Mouse (Mus musculus): ENCODE data around the gene Caprin2. TPM values are rescaled to one million over a fixed set of nuclear protein-coding genes. Genes with fewer than 3 reads are reported as not detected.

Caprin2 gene
- polyA plus RNA-seq, 1 experiment from 2014 or later = 6.8 TPM

GRCm38 (mm10) chr6:148799773-148800172 is 96.3 kb downstream of the Caprin2 start:
- Histone ChIP-seq H3K27ac (ENCODE audit: low read depth, low read length) (no peak overlapping the region), H3K4me3 (ENCODE audit: low read depth, low read length) (no peak overlapping the region), H3K27me3 (replicated peaks; ENCODE audit: control insufficient read depth, insufficient read depth, low read length) (no peaks in the 10 kb centered on the region), H3K4me2 (replicated peaks; ENCODE audit: low read depth) (no peak overlapping the region), H3K9ac (ENCODE audit: low read depth, low read length) (no peak overlapping the region), H3K9me3 (ENCODE audit: control insufficient read depth) (no peaks in the 10 kb centered on the region), H3K36me3 (ENCODE audit: control insufficient read depth, insufficient read depth) (peaks cover 72% of the 10 kb centered on the region), H3K4me1 (replicated peaks; ENCODE audit: control insufficient read depth, insufficient read depth, low read length) (no peaks in the 10 kb centered on the region)
- ATAC-seq = no peak
- TF ChIP-seq CTCF (IDR thresholded peaks at IDR 0.05; ENCODE audit: low read depth) = peak; percentile 58
- 87% methylated on average over 4 of the region's 4 CpGs for WGBS

GRCm38 (mm10) chr6:148795145-148795544 is 100.9 kb downstream of the Caprin2 start:
- TF ChIP-seq CTCF (IDR thresholded peaks at IDR 0.05; ENCODE audit: low read depth) = no peak
- Histone ChIP-seq H3K4me2 (replicated peaks; ENCODE audit: low read depth) (no peak overlapping the region), H3K36me3 (ENCODE audit: control insufficient read depth, insufficient read depth) (peaks cover 55% of the 10 kb centered on the region), H3K27ac (ENCODE audit: low read depth, low read length) (no peak overlapping the region; the same call in 1 of the 2 replicates), H3K27me3 (replicated peaks; ENCODE audit: control insufficient read depth, insufficient read depth, low read length) (no peaks in the 10 kb centered on the region), H3K9ac (ENCODE audit: low read depth, low read length) (no peak overlapping the region), H3K9me3 (ENCODE audit: control insufficient read depth) (no peaks in the 10 kb centered on the region), H3K4me1 (replicated peaks; ENCODE audit: control insufficient read depth, insufficient read depth, low read length) (no peaks in the 10 kb centered on the region), H3K4me3 (ENCODE audit: low read depth, low read length) (no peak overlapping the region)
- no peak for ATAC-seq
- WGBS = 86% methylated on average over 2 of the region's 2 CpGs

Other genes with a start within 250 kb of the Caprin2 start
- 16.5 and 17.4 TPM in 2 replicates for gene Ipo8, start 64.8 kb downstream of the Caprin2 start, polyA plus RNA-seq (2015; fragmentation: Nextera tagmentation; extraction: Ambion mirVana)
- gene Sinhcaf, start 50.2 kb upstream of the Caprin2 start, polyA plus RNA-seq (2015; fragmentation: Nextera tagmentation; extraction: Ambion mirVana) = 22.2 and 23.0 TPM in 2 replicates
- 9.6 and 12.7 TPM in 2 replicates for gene Dennd5b, start 205.4 kb upstream of the Caprin2 start, polyA plus RNA-seq (2015; fragmentation: Nextera tagmentation; extraction: Ambion mirVana)
- gene Gm10203, start 233.9 kb upstream of the Caprin2 start, polyA plus RNA-seq (2015; fragmentation: Nextera tagmentation; extraction: Ambion mirVana) = not detected in 2 replicates
- gene Etfbkmt, start 243.6 kb upstream of the Caprin2 start, polyA plus RNA-seq (2015; fragmentation: Nextera tagmentation; extraction: Ambion mirVana) = 8.3 and 11.6 TPM in 2 replicates